Mouse (Mus musculus) CD8-positive naive resting alpha-beta T cell, adult 2 months (primary cell): ENCODE data around the gene Ccn6.
"Not testable (repeated sequence)": the region's sequence is repeated elsewhere in the genome, so short reads cannot be mapped to it uniquely, and the experiment has no call there.

Experiments used
- DNase-seq, 2 experiments: peaks; one replicate each; pipeline ENCODE4 v3.0.0; 2022; ENCODE audit warnings: low read depth in 2 of 2, low spot score in 2 of 2

Gene Ccn6

GRCm38 (mm10) chr10:39163694-39164093, at the start of gene Ccn6:
TSS of gene Ccn6 (minus strand) at chr10:39163794.
- DNase-seq, result no peak

GRCm38 (mm10) chr10:39210031-39210430, 46.4 kb upstream of the Ccn6 start:
- no peak for DNase-seq

- DNase-seq, result no peak
Observed at GRCm38 (mm10) chr10:39209161-39210025, 45.8 kb upstream of the Ccn6 start.

GRCm38 (mm10) chr10:39208712-39209111, 45.1 kb upstream of the Ccn6 start:
- no peak for DNase-seq

GRCm38 (mm10) chr10:39207310-39207855, 43.8 kb upstream of the Ccn6 start:
- DNase-seq, result no peak

- no peak for DNase-seq
Observed at GRCm38 (mm10) chr10:39202490-39202889, 38.9 kb upstream of the Ccn6 start.

GRCm38 (mm10) chr10:39198216-39198615, 34.6 kb upstream of the Ccn6 start:
- not testable (repeated sequence) for DNase-seq

- DNase-seq, result peak; percentile 69 to 81
Observed at GRCm38 (mm10) chr10:39192673-39193072, 29.1 kb upstream of the Ccn6 start.

- DNase-seq, result no peak
Observed at GRCm38 (mm10) chr10:39185545-39185906, 21.9 kb upstream of the Ccn6 start.

- DNase-seq, result no peak
Observed at GRCm38 (mm10) chr10:39184864-39185544, 21.4 kb upstream of the Ccn6 start.

GRCm38 (mm10) chr10:39176981-39177380, 13.4 kb upstream of the Ccn6 start:
- no peak for DNase-seq

- no peak for DNase-seq
Observed at GRCm38 (mm10) chr10:39173077-39173476, 9.5 kb upstream of the Ccn6 start.

GRCm38 (mm10) chr10:39172540-39172931, 8.9 kb upstream of the Ccn6 start:
- DNase-seq, result no peak

- peak; percentile 85 to 95 for DNase-seq
Observed at GRCm38 (mm10) chr10:39171603-39172539, 8.3 kb upstream of the Ccn6 start.

GRCm38 (mm10) chr10:39171134-39171533, 7.5 kb upstream of the Ccn6 start:
- DNase-seq, result peak; percentile 92 to 93

GRCm38 (mm10) chr10:39170706-39171105, 7.1 kb upstream of the Ccn6 start:
- DNase-seq, result no peak

- DNase-seq, result peak; percentile 74 to 84
Observed at GRCm38 (mm10) chr10:39170181-39170580, 6.6 kb upstream of the Ccn6 start.

- DNase-seq, result no peak
Observed at GRCm38 (mm10) chr10:39169642-39170041, 6.0 kb upstream of the Ccn6 start.

GRCm38 (mm10) chr10:39167611-39168010, 4.0 kb upstream of the Ccn6 start:
- DNase-seq, result no peak

GRCm38 (mm10) chr10:39165632-39166115, 2.1 kb upstream of the Ccn6 start:
- no peak for DNase-seq
